Mouse (Mus musculus) liver, adult (tissue): ENCODE measurements around the gene Milr1.

Experiments used
- GATA4 ChIP-seq: IDR thresholded peaks from 2 replicates; pipeline ENCODE4 v1.6.1; 2014; ENCODE audit warnings: mild to moderate bottlenecking, low read length; ENCODE audit not compliant: insufficient replicate concordance

The Milr1 gene

GRCm38 (mm10) chr11:106814601-106815320, 63.7 kb downstream of the Milr1 start:
- no peak for TF ChIP-seq GATA4

DNA sequence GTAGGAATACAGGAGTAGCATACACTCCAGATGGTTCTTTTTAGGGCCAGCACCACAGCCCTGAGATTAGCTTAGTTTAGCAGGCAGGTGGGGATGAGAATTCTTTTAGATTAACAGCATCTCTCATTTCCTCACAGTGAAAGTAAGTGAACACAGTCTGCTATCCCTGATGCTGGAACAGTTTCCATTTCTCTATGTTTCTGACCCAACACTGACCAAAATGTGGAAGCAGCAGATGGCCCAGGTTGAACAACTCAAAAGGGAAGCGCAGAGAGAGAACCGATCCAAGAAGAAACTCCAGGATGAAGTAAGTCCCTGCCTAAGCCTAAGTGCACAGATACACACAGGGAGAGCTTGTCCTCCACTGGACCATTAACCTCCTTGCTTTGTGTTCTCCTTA, 64.3 kb downstream of the Milr1 start:
- TF ChIP-seq GATA4: no peak

DNA sequence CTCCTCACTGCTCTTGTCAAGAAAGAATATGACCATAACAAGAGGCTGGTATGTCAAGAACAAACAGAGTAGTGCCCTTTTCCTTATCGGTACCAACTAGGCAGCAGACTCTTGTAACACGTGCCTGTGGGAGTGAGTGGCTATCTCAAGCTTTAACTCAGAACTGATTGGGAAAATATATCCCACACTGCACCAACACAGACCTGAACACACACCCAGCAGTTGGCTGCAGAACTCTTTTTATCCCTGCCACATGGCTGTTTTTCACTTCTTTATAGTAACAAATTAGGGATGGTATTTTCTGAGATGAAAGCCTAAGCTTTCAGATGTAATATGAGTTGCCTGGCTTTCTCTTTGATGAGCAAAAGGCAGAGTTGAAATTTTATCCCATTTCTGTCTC, 64.7 kb downstream of the Milr1 start:
- TF ChIP-seq GATA4: no peak

DNA sequence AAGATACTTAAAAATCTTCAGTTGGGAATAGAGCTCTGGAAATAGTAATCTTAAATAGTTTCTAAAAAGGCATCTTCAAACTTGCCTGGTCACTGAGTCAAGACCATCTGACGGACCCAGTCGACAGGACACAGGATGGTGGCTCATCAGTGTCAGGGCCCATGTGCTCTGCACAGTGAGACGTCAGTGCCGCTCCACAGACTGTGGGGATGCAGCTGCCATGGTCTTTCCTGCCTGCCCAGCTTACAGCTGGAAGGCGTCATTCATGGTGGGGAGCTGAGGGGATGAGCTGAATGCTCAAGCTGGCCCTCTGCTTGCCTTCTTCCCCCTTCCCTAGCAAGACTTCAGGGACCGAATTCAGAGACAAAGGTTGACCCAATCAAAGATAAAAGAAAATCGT, 65.3 kb downstream of the Milr1 start:
- TF ChIP-seq GATA4: no peak

- no peak for TF ChIP-seq GATA4
Observed at GRCm38 (mm10) chr11:106817156-106817555, 66.1 kb downstream of the Milr1 start.

GRCm38 (mm10) chr11:106817808-106818207, 66.8 kb downstream of the Milr1 start:
- no peak for TF ChIP-seq GATA4

DNA sequence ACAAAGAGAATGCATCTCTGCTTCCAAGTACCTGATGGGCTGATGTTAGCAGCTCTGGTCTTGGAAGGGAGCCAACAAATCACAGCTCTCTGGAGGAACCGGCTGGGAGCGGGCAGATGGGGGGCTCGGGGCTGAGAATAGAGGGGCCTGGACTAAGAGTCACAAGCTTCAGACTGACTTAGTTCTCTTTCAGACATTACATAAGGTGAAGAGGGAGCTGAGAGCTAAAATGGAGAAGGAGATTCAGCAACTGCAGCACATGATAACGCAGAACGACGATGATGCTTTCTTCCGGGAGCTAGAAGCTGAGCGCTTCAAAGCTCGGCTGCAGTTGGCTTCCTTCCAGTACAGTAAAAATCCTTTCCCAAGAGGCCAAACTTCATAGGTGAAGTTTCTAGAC, 67.3 kb downstream of the Milr1 start:
- TF ChIP-seq GATA4: no peak
